Mouse (Mus musculus): ENCODE results near the gene Ell.

GRCm38 (mm10) chr8:70593961-70594609 lies 54.8 kb downstream of the Ell start, which contains the start of gene Isyna1:
- no peak for TF ChIP-seq CTCF (IDR thresholded peaks at IDR 0.05; ENCODE audit: insufficient read depth, low read length)
- TF ChIP-seq POLR2A (IDR thresholded peaks at IDR 0.05; ENCODE audit: borderline replicate concordance, extremely low read depth, low read depth, low read length), result peak; percentile 76; the same call in 1 of the 2 replicates
